Comparison of ENCODE assay signal across 14 mouse cellular contexts in genomic region chr5:23166658-23167057, GRCm38 (mm10).
"Had no signal": no experiment of that assay in that cellular context is flagged by ENCODE, and none has a peak within 500 bp of the region (broad histone marks: within the 10 kb centered on the region; RNA-seq: fewer than 3 reads in every experiment).

No protein-coding gene starts in this region.

- ATAC-seq: liver, embryonic 12.5 days had no signal

- H3K4me1 ChIP-seq: limb, embryonic 15.5 days; liver, embryonic 12.5 days had no signal

- H3K27me3 ChIP-seq: limb, embryonic 15.5 days; liver, embryonic 12.5 days; midbrain, embryonic 12.5 days had no signal

- H3K36me3 ChIP-seq: limb, embryonic 15.5 days; liver, embryonic 12.5 days; midbrain, embryonic 12.5 days had no signal

- H3K9me3 ChIP-seq: limb, embryonic 15.5 days; liver, embryonic 12.5 days; midbrain, embryonic 12.5 days had no signal

- H3K4me3 ChIP-seq: limb, embryonic 15.5 days; liver, embryonic 12.5 days; midbrain, embryonic 12.5 days had no signal

- H3K4me2 ChIP-seq: limb, embryonic 15.5 days; liver, embryonic 12.5 days; lung, embryonic 14.5 days had no signal

- DNase-seq: kidney, adult 11 months; kidney, adult 9 months; kidney, postnatal 36 days; lung, embryonic 14.5 days; lung, postnatal 10 days; lung, postnatal 4 days; right cerebral cortex, postnatal 4 days; spleen, adult 18-20 months; thymus, adult 18-20 months; thymus, postnatal 14 days had no signal

- H3K27ac ChIP-seq: kidney, postnatal 0 days; limb, embryonic 15.5 days; liver, embryonic 12.5 days had no signal

- H3K9ac ChIP-seq: limb, embryonic 15.5 days; liver, embryonic 12.5 days; lung, embryonic 14.5 days had no signal
